Mouse (Mus musculus): ENCODE data around the gene Jsrp1.
"Not testable (repeated sequence)": the region's sequence is repeated elsewhere in the genome, so short reads cannot be mapped to it uniquely, and the experiment has no call there.

The Jsrp1 gene

DNA sequence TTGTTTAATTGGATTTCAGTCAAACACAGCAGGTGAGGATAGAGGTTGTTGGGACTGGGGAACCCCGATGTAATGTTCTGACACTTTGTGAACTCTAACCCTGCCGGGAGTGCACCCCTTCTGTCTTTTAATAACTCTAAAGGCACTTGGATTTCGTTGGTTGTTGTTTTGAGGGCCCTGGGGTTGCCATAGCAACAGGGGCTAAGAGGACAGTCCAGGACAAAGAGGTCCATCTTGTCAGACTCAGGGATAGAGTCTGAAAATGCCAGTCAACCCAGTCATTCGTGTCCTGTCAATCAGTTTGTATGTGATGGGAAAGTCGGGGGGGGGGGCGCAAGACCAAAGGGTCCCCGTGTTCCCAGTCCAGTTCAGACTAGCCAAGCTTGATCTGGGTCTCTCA is 19.5 kb upstream of the Jsrp1 start:
- no peak for DNase-seq (ENCODE audit: low read depth, low spot score)

DNA sequence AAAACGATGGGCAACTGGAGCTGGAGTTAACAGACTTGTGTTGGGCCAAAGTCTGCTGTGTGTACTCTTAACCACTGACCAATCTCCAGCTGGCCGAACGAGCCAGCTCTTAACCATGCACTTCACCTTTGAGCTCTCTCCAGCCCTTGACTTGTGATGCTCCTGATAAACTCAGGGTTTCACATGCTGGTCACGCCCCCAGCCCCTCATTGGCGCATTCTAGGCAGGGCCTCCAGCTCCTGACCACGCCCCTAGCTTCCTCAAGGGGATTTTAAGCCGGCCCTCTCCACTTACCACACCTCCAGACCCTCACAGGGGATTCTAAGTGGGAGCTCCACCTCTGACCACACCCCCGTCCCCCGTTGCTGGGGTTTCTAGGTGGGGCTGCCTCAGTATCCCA is 17.8 kb upstream of the Jsrp1 start:
- DNase-seq (ENCODE audit: low read depth, low spot score): peak; percentile 58

DNA sequence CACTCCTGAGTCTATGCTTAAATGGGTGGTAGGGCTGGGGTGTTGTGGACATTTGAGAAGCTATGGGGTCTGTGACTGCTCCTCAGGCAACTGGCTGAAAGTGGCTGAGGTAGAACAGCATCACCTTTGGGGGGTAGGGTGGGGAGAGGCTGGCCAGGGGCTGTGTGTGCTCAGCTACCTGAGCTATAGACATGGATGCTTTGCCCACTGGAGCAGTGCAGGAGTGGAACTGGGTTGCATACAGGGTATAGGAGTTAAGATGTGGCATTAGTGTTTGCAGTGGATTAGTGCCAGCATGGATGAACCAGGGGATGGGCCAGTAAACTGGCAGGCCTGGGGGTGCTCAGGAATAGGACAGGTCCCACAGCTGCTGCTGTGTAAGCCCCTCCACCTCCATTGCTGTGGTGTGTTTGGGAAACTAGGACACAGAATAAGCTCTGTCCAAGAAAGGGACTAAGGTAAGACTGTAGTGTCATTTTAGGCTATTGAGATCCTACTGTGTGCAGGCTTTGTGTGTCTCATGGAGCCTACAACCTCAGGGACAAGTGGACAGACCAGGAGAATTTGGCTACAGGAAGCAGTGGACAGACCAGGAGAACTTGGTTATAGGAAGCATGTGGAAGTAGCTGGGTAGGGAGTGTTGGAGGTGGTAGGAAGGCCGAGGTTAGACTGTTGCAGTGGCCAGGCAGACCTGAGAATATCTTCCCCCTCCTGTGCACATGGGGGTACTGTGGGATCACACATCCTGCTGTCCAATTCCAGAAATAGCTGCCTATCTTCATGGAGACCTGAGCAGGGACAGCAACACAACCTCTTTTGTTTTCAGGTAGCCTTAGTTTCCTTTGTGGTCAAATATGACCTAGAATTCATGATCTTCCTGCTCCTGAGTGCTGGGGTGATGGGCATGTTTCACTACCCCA is 16.3 kb upstream of the Jsrp1 start:
- no peak for DNase-seq (ENCODE audit: low read depth, low spot score)

DNA sequence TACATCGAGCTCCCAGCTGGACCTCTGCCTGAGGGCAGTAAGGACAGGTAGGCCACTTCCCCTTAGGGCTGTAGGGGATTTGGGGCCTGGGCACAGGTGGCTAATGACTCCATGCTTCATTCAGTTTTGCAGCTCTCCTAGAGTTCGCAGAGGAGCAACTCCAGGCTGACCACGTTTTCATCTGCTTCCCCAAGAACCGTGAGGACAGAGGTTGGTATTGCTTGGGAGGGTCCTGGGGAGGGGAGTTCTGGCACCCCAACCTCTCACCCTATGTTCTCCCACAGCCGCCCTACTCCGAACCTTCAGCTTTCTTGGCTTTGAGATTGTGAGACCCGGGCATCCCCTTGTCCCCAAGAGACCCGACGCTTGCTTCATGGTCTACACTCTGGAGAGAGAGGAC is 15.3 kb upstream of the Jsrp1 start:
- not testable (repeated sequence) for DNase-seq (ENCODE audit: low read depth, low spot score)

DNA sequence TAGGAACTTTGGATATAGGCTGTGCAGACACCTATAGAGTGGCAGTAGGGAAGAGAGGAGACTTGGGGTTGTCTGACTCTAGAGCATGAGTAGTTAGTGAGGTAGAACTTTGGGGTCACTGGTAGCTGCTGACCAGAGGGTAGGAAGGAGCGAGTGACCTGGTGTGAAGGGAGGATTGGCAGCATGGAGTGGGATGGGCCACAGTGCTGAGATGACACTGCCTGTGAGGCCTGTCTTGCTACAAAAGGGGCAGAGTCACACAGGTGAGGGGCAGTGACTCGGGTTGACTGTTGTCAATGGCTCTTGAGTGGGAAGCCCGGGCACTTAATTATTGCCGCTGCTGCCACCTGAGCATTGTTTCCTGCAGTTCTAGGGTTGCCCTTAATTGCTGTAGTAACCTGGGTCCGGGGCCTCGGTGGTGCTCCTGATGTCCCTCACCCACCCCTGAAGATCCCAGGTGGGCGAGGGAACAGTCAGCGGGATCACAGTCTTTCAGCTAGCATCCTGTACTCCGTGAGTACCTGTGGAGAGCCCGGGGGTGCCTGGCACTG is 14.6 kb upstream of the Jsrp1 start:
- DNase-seq (ENCODE audit: low read depth, low spot score): no peak

DNA sequence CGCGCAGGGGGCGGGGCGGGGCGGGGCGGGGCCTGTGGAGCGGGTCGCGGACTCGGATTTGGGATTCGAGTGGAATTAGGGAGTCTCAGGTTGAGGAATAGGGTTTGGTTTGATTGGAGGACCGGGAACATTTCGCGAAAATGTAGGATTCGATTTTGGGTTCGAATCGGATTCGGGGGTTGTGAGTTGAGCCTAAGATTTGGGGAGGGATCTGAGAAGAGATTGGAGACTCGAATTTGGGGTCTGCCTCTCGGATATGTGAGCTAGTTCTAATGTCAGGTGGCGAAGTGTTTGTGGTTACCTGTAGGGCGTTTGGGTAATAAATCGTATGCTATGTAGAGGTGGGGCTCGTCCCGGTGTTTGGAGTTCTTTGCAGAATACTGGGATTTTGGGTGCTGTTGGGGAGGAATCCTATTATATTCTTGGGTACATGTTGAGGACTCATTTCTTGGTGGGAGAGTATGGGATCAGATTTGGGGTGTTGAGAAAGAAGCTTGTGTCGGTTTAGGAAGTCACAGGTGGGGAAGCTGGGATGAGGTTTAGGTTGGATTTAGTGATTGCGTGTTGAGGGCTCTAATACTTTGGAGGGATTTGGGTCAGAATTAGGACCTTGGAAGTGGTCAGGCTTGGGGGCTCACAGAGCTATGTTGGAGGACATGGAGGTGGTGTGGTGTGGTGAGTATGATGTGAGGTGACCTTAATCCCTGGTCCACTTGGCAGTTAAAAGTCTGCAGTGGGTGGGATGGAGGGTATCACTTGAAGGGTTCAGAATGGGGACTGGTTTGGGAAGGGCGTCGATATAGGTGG is 14.0 kb upstream of the Jsrp1 start:
- no peak for DNase-seq (ENCODE audit: low read depth, low spot score)

DNA sequence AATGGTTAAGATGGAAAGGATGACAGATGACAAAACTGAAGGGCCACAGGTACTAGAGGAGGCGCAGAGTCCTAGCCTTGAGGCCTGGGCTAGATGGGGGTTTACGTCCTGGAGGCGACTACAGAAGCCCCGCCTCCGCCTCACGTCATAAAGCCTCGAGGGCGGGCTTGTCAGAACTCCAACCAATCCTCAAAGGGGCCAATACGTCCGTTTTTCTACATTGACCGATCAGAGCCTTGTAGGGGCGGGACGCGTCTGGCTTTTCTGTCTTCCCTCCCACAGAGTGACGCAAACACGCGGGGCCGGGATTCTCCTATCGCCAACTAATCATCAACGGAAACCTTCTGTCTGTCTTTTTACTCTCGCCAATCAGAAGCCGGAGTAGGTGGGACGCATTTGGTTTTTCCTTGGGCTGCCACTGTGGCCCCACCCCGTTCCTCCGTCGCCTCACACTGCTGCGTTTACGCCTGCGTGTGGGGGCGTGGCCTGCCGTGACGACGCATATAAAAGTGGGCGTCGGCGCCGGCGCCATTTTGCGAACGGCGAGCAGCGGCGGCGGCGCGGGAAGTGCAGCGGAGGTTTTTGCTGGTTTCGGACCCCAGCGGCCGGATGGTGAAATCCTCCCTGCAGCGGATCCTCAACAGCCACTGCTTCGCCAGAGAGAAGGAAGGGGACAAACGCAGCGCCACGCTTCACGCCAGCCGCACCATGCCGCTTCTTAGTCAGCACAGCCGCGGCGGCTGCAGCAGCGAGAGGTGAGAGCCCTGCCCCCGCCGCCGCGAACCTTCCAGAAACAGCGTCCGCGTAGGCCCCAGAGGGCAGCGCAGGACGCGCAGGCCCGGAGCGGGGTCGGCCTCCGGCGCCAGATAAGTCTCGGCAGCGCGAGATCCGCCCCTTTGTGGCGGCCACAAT is 13.1 kb upstream of the Jsrp1 start, which contains the start of gene Oaz1:
TSS of gene Oaz1 (plus strand) at position 506 of the 912 bp plus-strand sequence.
- peak; percentile 100 for DNase-seq (ENCODE audit: low read depth, low spot score)

DNA sequence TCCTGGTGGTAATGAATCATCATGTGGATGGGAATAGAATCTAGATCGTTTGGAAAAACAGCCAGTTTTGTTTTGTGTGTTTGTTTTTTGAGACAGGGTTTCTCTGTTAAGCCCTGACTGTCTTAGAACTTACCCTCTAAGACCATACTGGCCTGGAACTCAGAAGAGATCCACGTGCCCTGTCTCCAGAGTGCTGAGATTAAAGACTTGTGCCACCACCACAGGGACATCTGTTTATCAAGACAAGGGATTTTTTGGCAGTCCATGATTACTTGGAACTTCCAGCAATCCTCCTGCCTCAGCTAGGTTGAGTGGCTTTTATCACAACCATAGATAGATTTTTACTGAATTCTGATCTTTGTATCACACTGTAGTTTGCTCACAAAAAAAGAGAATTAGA is 11.5 kb upstream of the Jsrp1 start:
- no peak for DNase-seq (ENCODE audit: low read depth, low spot score)

DNA sequence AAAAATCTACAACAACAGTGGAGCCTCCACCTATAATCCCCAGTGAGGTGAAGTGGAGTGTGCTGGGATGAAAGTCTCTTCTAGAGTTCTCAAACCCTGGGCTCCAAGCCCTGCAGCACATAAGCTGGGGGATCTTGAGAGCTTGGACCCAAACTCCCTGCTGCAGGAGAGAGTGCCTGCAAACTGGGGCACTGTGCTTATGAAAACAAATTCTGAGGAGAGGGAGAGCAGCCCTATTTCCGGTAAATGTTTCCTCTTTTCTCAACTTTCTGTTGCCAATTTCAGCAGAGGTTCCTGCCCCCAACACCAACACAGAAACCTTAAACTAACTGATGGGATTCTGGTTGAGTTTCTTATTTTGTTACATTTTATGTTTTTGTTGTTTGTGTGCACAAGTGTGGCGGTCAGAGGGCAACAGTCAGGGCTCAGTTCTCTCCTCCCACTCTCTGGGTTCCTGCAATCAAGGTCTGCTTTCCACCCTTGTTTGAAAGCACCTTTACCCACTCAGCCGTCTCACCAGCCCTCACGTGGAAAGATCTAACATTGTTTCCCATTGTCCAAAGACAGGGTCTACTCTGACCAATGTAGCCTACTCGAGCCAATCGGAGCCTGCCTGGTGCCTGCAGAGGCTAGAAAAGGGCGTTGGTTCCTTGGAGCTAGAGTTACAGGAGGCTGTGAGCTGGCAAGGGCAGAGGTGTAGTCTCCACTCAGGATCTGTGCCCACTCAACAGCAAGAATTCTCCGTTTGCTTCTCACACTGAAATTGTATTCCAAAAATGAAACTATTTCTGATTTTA is 10.7 kb upstream of the Jsrp1 start:
- DNase-seq (ENCODE audit: low read depth, low spot score): no peak

DNA sequence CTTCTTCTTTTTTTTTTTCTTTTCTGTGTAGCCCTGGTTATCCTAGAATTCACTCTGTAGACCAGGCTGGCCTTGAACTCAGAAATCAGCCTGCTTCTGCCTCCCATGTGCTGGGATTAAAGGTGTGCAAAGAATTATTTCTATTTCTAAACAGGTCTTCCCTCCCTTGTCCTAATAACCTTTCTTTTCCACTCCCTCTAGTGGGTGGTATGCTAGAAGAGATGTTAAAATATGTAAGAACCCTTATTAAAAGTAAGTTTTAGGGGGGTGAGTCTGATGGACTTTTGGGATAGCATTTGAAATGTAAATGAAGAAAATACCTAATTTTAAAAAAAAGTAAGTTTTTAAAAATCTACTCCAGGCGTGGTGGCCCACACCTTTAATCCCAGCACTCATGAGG is 10.0 kb upstream of the Jsrp1 start:
- DNase-seq (ENCODE audit: low read depth, low spot score): no peak

DNA sequence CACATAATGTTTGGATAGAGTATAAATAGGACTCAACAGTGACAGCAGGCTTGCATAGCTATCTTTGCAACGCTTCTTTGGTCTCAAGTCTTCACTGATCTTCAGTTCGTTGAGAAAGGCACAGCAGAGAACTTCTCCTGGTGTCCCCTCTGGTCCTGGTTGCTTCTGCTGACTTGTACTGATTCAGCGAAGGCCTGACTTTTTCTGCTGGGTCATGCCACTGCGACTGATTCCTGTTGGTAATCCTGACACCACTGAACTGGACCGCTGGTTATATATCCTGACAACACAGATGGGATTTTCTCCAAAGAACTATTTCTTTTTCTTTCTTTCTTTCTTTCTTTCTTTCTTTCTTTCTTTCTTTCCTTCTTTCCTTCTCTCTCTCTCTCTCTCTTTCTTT is 9.2 kb upstream of the Jsrp1 start:
- DNase-seq (ENCODE audit: low read depth, low spot score): no peak

DNA sequence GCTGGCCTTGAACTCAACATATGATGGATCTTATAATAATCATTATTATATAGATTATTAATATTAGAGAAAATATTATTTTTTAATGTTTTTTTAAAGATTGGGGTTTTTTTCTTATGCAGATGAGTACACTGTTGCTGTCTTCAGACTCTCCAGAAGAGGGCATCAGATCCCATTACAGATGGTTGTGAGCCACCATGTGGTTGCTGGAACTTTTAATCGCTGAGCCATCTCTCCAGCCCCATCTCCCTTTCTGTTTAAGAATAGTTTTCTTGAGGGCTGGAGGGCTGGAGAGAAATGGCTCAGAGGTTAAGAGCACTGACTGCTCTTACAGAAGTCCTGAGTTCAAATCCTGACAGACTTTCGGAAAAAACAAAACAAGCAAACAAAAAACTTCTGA is 8.7 kb upstream of the Jsrp1 start:
- no peak for DNase-seq (ENCODE audit: low read depth, low spot score)

DNA sequence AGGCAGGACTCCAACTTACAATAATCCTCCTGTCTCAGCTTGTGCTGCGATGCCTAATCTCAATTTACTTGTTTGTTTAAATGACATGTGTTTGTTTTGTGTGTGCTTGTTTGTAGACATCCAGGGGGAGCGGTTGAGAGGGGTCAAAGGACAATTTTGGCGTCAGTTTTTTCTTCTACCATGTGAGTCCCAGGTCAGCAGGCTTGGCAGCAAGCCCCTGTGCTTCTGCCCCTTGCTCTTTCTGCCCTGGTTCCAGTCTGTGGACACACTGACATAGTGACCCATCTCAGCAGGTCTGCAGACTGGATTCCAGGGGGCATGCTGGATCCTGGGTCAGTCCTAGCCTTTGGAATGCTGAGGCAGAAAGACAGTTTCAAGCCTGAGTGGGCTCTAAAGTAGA is 6.1 kb upstream of the Jsrp1 start:
- no peak for DNase-seq (ENCODE audit: low read depth, low spot score)

DNA sequence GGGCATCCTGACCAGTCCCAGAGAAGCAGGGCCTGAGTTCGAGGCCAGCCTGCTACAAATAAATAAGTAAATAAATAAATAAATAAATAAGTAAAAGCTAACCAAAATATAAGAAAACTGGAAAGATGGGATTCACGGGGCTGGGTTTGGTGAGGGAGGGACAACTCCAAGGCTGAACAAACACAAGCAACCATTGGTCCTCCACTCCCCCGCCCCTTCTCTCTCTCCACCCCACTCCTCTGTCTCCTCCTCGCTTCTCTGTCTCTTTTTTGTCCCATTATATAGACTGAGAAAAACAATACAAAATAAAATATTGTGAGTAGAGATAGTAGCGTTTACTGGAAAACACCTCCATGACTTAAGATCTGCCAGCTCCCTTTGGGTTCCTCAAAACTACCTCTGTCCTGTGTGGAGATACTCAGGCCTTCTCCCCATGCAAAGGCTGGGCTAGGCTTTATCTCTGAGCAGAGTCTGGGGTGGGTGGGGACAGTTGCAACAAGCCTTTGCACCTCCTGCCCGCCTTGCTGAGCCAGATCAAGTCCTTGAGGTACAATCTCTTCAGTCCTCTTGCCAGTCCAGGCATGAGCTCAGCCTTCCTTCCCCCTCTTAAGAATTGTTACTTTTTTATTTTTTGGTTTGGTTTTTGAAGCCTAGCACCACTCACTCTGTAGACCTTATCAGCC is 5.4 kb upstream of the Jsrp1 start:
- DNase-seq (ENCODE audit: low read depth, low spot score): peak; percentile 75

DNA sequence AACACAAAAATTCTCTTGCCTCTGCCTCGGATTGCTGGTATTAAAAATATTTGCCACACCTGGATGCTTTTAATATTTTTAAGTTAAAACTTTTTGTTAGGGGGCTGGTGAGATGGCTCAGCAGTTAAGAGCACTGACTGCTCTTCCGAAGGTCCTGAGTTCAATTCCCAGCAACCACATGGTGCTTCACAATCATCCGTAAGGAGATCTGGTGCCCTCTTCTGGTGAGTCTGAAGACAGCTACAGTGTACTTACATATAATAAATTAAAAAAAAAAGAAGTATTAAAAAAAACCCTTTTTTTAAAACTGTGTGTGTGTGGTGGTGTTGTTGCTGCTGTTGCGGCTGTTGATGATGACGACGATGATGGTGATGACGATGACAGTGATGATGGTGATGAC is 4.7 kb upstream of the Jsrp1 start:
- not testable (repeated sequence) for DNase-seq (ENCODE audit: low read depth, low spot score)

DNA sequence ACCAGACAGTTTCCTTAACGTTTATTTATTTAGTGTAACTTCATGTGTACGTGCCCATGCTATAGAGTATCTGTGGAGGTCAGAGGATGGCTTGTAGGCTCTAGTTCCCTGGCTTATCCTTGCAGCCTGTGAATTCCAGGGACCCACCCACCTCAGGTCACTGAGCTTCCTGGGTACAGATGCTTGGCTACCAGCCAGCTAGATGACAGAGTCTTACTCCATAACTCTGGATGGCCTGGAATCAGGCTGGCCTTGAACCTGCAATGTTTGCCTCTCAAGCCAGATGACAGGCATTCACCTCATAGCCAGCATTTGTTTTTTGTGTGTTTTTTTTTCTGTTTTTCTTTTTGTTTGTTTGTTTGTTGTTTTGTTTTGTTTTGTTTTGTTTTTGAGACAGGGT is 3.9 kb upstream of the Jsrp1 start:
- DNase-seq (ENCODE audit: low read depth, low spot score): no peak

DNA sequence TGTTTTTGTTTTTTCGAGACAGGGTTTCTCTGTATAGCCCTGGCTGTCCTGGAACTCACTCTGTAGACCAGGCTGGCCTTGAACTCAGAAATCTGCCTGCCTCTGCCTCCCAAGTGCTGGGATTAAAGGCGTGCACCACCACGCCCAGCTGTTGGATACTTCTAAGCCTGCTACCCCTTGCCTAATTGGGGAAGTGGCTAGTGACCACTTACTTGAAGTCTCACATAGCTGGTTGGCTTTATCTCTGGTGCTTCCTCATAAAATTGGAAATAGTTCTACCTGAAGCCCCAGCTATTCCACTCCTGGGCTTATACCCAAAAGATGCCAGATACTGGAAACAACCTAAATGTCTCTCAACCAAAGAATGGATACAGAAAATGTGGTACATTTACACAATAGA is 3.0 kb upstream of the Jsrp1 start:
- DNase-seq (ENCODE audit: low read depth, low spot score): not testable (repeated sequence)

DNA sequence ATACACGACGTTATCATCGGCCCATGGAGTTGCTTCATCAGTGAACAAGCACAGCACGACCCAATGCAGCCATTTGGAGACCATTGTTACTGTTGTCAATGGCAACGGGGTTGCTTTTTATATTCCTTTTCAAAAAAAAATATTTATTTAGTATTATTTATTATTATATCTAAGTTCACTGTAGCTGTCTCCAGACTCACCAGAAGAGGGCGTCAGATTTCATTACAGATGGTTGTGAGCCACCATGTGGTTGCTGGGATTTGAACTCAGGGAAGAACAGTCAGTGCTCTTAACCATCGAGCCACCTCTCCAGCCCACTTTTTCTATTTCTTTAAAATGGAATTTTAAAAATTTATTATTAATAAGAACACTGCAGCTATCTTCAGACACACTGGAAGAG is 1.5 kb upstream of the Jsrp1 start:
- no peak for DNase-seq (ENCODE audit: low read depth, low spot score)

DNA sequence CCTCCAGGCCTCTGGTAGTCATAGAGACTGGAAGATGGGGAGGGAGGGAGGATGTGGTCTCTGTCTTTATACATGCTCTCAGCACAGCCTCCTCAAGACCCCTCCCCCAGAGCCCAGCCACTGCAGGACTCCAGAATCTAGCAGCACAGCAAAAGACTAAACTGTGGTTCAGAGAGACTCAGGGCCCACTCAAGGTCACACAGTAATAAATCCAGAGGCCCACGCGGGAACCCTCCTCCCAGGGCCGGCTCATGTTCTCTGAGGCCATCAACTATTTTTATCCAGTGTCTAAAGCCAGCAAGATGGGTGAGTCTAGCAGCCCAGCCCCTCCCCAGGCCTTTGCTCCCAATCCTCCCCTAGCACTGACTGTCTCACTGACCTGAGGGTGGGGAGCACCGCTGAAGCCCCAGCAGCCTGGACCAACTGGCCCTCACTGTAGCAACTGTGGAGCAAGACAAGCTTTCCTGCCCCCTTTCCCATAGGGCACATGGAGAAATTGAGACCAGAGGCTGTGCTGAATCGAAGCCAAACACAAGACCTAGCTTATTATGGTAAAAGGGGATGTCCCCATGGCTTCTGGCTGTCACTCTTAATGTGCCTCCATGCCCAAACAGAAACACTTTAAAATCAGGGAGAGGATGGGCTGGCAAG is 782 bp downstream of the Jsrp1 start:
- DNase-seq (ENCODE audit: low read depth, low spot score): no peak

Measured in c-Kit-negative CD71-positive TER-119-positive erythroid progenitor cells, embryonic 14.5 days (primary cell).